Mouse (Mus musculus) adrenal gland (tissue): ENCODE measurements at regions not wholly inside any gene's neighbourhood (a gene's known extent, or its start where the extent isn't known, plus 50 kb on each side); places are given as distances from the start of the nearest gene placed in this dataset.

ENCODE experiments used
- intact Hi-C: fragments of 180-260 bp; cut with DNase I; formaldehyde crosslinking; loops from one replicate; pipeline ENCODE4 v1.15.1; 2025

- intact Hi-C loops = loop anchor here (5.0 kb wide), 2 partner anchors 219 to 469 kb away; no protein-coding TSS in a partner anchor
Measured at GRCm38 (mm10) chr8:113581098-113581497, 54.3 kb upstream of the Mon1b start.

- intact Hi-C loops = loop anchor here (5.0 kb wide), 2 partner anchors 219 to 469 kb away; no protein-coding TSS in a partner anchor
Measured at GRCm38 (mm10) chr8:113581704-113582103, 53.7 kb upstream of the Mon1b start.

GRCm38 (mm10) chr8:113582180-113582975, 53.0 kb upstream of the Mon1b start:
- intact Hi-C loops = loop anchor here (5.0 kb wide), 2 partner anchors 220 to 470 kb away; no protein-coding TSS in a partner anchor

- intact Hi-C loops = loop anchor here (5.0 kb wide), 2 partner anchors 222 to 472 kb away; no protein-coding TSS in a partner anchor
Measured at GRCm38 (mm10) chr8:113583801-113584200, 51.6 kb upstream of the Mon1b start.
